Mouse (Mus musculus) limb, embryonic 15.5 days (tissue): ENCODE measurements around the gene Kcnab3. TPM values are rescaled to one million over a fixed set of nuclear protein-coding genes. Genes with fewer than 3 reads are reported as not detected.
A peak's percentile ranks its signal among the peaks of the same experiment; 100 is the strongest.

ENCODE experiments used
- ATAC-seq: fragments of 200-750 bp; cut with Nextera tagmentation; 2 replicates; pipeline ENCODE4 v1.8.0; 2017; ENCODE audit warnings: low read depth, moderate TSS enrichment; ENCODE audit not compliant: insufficient number of reproducible peaks, low FRiP score, low TSS enrichment
- H3K27ac ChIP-seq: fragments of 300-500 bp; sonication (generic); 2 replicates; pipeline ENCODE4 v1.5.1; 2015; ENCODE audit warnings: moderate library complexity, mild to moderate bottlenecking, inconsistent platforms
- H3K27me3 ChIP-seq: fragments of 300-500 bp; sonication (generic); 2 replicates; pipeline ENCODE4 v1.6.1; 2015; ENCODE audit warnings: inconsistent platforms
- H3K36me3 ChIP-seq: fragments of 300-500 bp; sonication (generic); 2 replicates; pipeline ENCODE4 v1.6.1; 2015; ENCODE audit warnings: inconsistent platforms
- H3K4me1 ChIP-seq: fragments of 300-500 bp; sonication (generic); 2 replicates; pipeline ENCODE4 v1.6.1; 2015; ENCODE audit warnings: inconsistent platforms
- H3K4me2 ChIP-seq: fragments of 300-500 bp; sonication (generic); 2 replicates; pipeline ENCODE4 v1.6.1; 2015; ENCODE audit warnings: mild to moderate bottlenecking, inconsistent platforms
- H3K4me3 ChIP-seq: fragments of 300-500 bp; sonication (generic); 2 replicates; pipeline ENCODE4 v1.5.1; 2015; ENCODE audit warnings: mild to moderate bottlenecking, inconsistent platforms
- H3K9ac ChIP-seq: fragments of 300-500 bp; sonication (generic); 2 replicates; pipeline ENCODE4 v1.6.1; 2015; ENCODE audit warnings: inconsistent platforms
- H3K9me3 ChIP-seq: fragments of 300-500 bp; sonication (generic); 2 replicates; pipeline ENCODE4 v1.6.1; 2016; ENCODE audit warnings: inconsistent platforms
- WGBS: fragments of 180-500 bp; shearing (Covaris S2); methylation state at CpG from one replicate; pipeline ENCODE4 v1.1.7; 2015; 5-methylcytosine and 5-hydroxymethylcytosine counted together
- polyA plus RNA-seq: library from polyadenylated mRNA; unstranded; fragments of >200 nt; fragmentation: Nextera tagmentation; extraction: Ambion mirVana; gene quantifications from 2 replicates; pipeline ENCODE4 v1.2.1, GENCODE M21; 2015

Gene Kcnab3
- polyA plus RNA-seq, 1 experiment from 2014 or later, result 2.3 TPM

- Histone ChIP-seq H3K4me2 (no peak overlapping the region), H3K4me1 (peaks cover 41% of the 10 kb centered on the region), H3K9me3 (no peaks in the 10 kb centered on the region), H3K36me3 (peaks cover 39% of the 10 kb centered on the region), H3K9ac (no peak overlapping the region), H3K4me3 (no peak overlapping the region), H3K27me3 (peaks cover 3% of the 10 kb centered on the region), H3K27ac (no peak overlapping the region)
- WGBS, result 94% methylated on average over 6 of the region's 6 CpGs
- no peak for ATAC-seq
Observed at GRCm38 (mm10) chr11:69321580-69321979, 4.5 kb upstream of the Kcnab3 start.

DNA sequence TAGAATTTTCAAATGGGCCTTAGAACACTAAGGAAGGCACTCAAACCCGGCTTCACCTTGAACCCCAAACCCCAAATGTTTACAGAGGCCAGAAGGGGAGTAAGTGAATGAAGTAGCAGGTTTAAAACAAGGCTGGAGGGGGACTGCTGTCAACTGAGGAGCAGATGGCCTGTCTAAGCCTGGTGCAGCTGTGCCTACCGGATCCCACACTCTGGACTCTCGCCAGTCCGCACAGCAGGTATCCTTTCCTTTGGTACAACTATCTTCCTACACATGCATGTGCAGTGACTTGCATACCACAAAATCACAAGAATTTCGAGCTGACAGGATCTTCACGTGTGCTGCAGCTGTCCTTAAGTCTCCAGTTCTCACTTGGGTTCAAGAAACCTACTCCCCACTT is 4.0 kb upstream of the Kcnab3 start:
- Histone ChIP-seq H3K4me2 (peak overlapping the region; percentile 61; the same call in 1 of the 2 replicates), H3K4me1 (peaks cover 46% of the 10 kb centered on the region), H3K27ac (no peak overlapping the region), H3K27me3 (peaks cover 7% of the 10 kb centered on the region), H3K9me3 (no peaks in the 10 kb centered on the region), H3K9ac (no peak overlapping the region; the same call in 1 of the 2 replicates), H3K36me3 (peaks cover 36% of the 10 kb centered on the region), H3K4me3 (peak overlapping the region; percentile 64)
- no peak for ATAC-seq
- 55% methylated on average over 6 of the region's 6 CpGs for WGBS

DNA sequence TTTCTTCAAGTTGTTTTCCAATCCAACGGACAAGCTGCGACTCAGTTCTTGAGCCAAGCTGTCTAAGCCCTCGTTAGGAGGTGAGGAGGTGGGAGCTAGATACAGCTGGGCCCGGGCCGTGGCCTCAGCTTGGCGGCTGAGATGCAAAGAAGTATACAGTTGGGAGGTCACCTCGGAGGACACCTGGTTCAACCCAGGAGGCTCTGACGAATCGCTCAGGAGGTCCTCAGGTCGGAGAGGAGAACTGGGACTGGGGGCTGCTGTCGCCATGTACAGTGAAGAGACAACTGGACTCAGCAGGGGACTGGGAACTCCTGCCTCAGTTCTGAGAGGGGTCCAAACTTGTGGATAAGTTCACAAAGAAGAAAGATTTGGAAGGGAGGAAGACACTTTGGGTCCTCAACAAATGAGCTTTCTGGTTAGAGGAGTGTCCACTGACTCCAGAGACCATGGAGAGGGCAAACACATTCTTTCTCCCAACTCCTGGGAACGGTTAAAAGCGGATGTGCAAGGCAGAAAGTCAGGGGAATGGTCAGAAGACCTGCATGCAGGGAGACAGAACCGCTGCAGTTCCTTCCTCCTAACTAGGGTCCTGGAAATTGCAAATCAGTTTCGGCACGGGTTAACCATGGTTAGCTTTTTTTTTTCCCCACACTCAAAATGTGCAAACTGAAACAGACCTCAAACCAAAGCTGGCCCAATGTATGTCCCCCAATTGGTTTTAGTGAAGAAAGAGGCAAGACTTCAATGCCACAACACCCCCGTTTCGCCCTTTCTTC is 3.2 kb upstream of the Kcnab3 start:
- Histone ChIP-seq H3K9me3 (no peaks in the 10 kb centered on the region), H3K4me1 (peaks cover 49% of the 10 kb centered on the region), H3K4me2 (peak overlapping the region; percentile 61), H3K4me3 (peak overlapping the region; percentile 64), H3K27ac (peak overlapping the region; percentile 84), H3K36me3 (peaks cover 29% of the 10 kb centered on the region), H3K27me3 (peaks cover 16% of the 10 kb centered on the region), H3K9ac (peak overlapping the region; percentile 70)
- ATAC-seq, result no peak
- 17% methylated on average over 18 of the region's 18 CpGs for WGBS

DNA sequence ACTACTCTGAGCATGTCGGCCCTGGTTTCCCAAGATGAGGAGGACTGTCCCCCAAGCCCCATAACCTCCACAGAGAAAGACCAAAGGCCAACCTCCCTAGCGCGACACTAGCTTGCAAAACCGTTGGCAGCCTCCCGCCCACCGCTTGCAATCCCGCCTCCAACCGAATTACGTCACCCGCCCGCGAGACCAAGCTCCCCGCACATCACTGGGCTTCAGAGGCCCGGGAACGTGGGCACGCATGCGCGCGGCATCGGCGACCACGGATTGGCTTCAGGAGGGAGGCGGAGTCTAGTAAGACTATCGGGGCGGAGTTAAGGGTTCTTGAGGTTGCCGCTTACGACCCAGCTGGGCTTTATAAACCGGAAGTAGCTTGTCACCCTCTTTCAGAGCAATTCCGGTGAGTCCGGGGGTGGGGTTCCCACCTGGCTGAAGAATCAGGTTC is 2.4 kb upstream of the Kcnab3 start, which contains the start of the genes Cntrob and Trappc1:
Gene Cntrob, minus strand, starts transcription at position 109 of the 445 bp plus-strand sequence.
Gene Trappc1, plus strand, starts transcription at position 314 of the 445 bp plus-strand sequence.
- Histone ChIP-seq H3K9me3 (no peaks in the 10 kb centered on the region), H3K27me3 (peaks cover 18% of the 10 kb centered on the region), H3K27ac (peak within 1 kb of the TSS; percentile 84), H3K4me1 (peaks cover 49% of the 10 kb centered on the region), H3K4me2 (peak within 1 kb of the TSS; percentile 74), H3K36me3 (peaks cover 23% of the 10 kb centered on the region), H3K4me3 (peak within 1 kb of the TSS; percentile 64), H3K9ac (peak within 1 kb of the TSS; percentile 70)
- peak; percentile 89 for ATAC-seq
- under 1% methylated on average over 30 of the region's 30 CpGs for WGBS

GRCm38 (mm10) chr11:69324749-69325148 is 1.3 kb upstream of the Kcnab3 start:
- no peaks in the 10 kb centered on the region for H3K9me3 ChIP-seq
- no peak overlapping the region for H3K27ac ChIP-seq
- no peak for ATAC-seq
- WGBS, result 83% methylated on average over 6 of the region's 6 CpGs
- H3K9ac ChIP-seq, result no peak overlapping the region
- peaks cover 49% of the 10 kb centered on the region for H3K4me1 ChIP-seq
- peak overlapping the region; percentile 64 for H3K4me3 ChIP-seq
- H3K4me2 ChIP-seq, result peak overlapping the region; percentile 74
- peaks cover 12% of the 10 kb centered on the region for H3K36me3 ChIP-seq
- H3K27me3 ChIP-seq, result peaks cover 18% of the 10 kb centered on the region

DNA sequence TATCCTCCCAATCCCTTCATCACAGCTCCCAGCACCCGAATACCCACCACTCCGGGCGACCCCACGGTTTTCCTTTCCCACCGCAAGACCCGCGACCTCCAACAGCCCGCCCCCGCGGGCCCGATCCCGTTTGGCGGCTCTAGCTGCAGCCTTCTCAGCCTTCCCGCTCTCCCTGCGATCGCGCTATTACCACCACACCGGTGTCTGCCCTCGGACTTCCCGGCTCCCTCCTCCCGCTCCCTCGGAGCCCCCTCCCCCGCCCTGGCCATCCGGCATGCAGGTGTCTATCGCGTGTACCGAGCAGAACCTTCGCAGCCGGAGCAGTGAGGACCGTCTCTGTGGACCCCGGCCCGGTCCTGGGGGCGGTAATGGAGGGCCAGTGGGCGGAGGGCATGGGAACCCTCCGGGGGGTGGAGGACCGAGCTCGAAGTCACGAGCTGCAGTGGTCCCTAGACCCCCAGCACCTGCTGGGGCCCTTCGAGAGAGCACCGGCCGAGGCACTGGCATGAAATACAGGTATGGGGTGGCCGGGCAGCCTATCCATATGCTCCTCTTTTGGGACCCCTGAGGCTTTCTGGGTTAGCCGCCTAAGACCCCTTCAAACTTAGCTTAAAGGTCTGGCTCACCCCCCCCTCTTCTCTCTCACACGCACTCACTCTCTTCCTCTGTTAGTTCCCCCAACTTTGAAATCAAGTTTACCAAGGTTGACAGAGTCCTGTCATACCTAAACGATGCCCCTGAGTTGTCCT is 524 bp downstream of the Kcnab3 start:
- H3K4me3 ChIP-seq, result peak overlapping the region; percentile 49
- H3K4me1 ChIP-seq, result peaks cover 56% of the 10 kb centered on the region
- no peak overlapping the region for H3K27ac ChIP-seq
- no peaks in the 10 kb centered on the region for H3K9me3 ChIP-seq
- peaks cover 18% of the 10 kb centered on the region for H3K27me3 ChIP-seq
- H3K9ac ChIP-seq, result peak overlapping the region; percentile 60
- peak overlapping the region; percentile 95 for H3K4me2 ChIP-seq
- H3K36me3 ChIP-seq, result no peaks in the 10 kb centered on the region
- ATAC-seq, result no peak
- 2% methylated on average over 44 of the region's 45 CpGs for WGBS

- H3K9ac ChIP-seq, result no peak overlapping the region; the same call in 1 of the 2 replicates
Observed at GRCm38 (mm10) chr11:69327157-69327442, 1.0 kb downstream of the Kcnab3 start.

DNA sequence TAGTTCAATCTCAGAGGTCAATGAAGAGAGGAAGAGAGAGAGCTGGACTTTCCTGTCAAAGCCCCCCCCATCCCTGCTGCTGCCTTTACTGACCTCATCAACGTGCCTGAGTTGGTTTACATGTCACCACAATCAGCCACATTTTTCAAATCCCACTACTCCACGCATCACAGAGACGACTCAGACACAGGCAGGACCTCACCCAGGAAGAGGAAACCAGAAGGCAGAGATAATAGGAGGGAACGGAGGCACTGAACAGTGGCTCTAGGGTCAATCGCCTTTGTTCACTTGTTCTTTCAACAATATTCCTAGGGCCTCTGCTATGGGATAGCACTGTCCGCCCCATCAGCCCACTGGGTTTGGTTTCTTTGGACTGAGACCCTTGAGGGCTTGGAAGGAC is 1.6 kb downstream of the Kcnab3 start:
- H3K4me1 ChIP-seq, result peaks cover 55% of the 10 kb centered on the region
- WGBS, result 56% methylated on average over 6 of the region's 6 CpGs

More at GRCm38 (mm10) chr11:69327157-69327442, 1.0 kb downstream of the Kcnab3 start:
- Histone ChIP-seq H3K36me3 (no peaks in the 10 kb centered on the region), H3K27ac (no peak overlapping the region), H3K4me1 (peaks cover 55% of the 10 kb centered on the region), H3K27me3 (peaks cover 18% of the 10 kb centered on the region), H3K9me3 (no peaks in the 10 kb centered on the region), H3K4me2 (0 out of 2 replicates have a peak overlapping the region, but pooled peaks have one; percentile 95), H3K4me3 (peak overlapping the region; percentile 49)
- 15% methylated on average over 9 of the region's 9 CpGs for WGBS
- ATAC-seq, result no peak

GRCm38 (mm10) chr11:69328517-69328916 is 2.5 kb downstream of the Kcnab3 start:
- Histone ChIP-seq H3K36me3 (no peaks in the 10 kb centered on the region), H3K27me3 (peaks cover 18% of the 10 kb centered on the region), H3K9ac (no peak overlapping the region), H3K9me3 (no peaks in the 10 kb centered on the region), H3K27ac (no peak overlapping the region), H3K4me1 (peaks cover 52% of the 10 kb centered on the region), H3K4me2 (no peak overlapping the region), H3K4me3 (no peak overlapping the region)
- no peak for ATAC-seq
- WGBS, result 92% methylated on average over 6 of the region's 6 CpGs

More for the DNA sequence above, 1.6 kb downstream of the Kcnab3 start:
- Histone ChIP-seq H3K9me3 (no peaks in the 10 kb centered on the region), H3K36me3 (no peaks in the 10 kb centered on the region), H3K27ac (no peak overlapping the region), H3K4me2 (no peak overlapping the region), H3K9ac (no peak overlapping the region), H3K27me3 (peaks cover 18% of the 10 kb centered on the region), H3K4me3 (no peak overlapping the region)
- ATAC-seq, result no peak

- 83% methylated on average over 6 of the region's 6 CpGs for WGBS
- Histone ChIP-seq H3K4me2 (no peak overlapping the region), H3K36me3 (no peaks in the 10 kb centered on the region), H3K27me3 (peaks cover 18% of the 10 kb centered on the region), H3K9ac (no peak overlapping the region), H3K4me3 (no peak overlapping the region), H3K27ac (0 out of 2 replicates have a peak overlapping the region, but pooled peaks have one; percentile 54), H3K9me3 (no peaks in the 10 kb centered on the region), H3K4me1 (peaks cover 32% of the 10 kb centered on the region)
- no peak for ATAC-seq
Observed at GRCm38 (mm10) chr11:69331152-69331551, 5.1 kb downstream of the Kcnab3 start.

- Histone ChIP-seq H3K4me2 (peak overlapping the region; percentile 50), H3K36me3 (no peaks in the 10 kb centered on the region), H3K9ac (peak overlapping the region; percentile 54), H3K4me3 (peak overlapping the region; percentile 50), H3K27ac (peak overlapping the region; percentile 54), H3K9me3 (no peaks in the 10 kb centered on the region), H3K27me3 (peaks cover 11% of the 10 kb centered on the region), H3K4me1 (peaks cover 24% of the 10 kb centered on the region)
- WGBS, result under 1% methylated on average over 24 of the region's 24 CpGs
- peak; percentile 60; the same call in 1 of the 2 replicates for ATAC-seq
Observed at GRCm38 (mm10) chr11:69331929-69332405, 5.9 kb downstream of the Kcnab3 start.
